Mouse (Mus musculus) liver, adult 2 months (tissue): ENCODE results near the gene Cbarp. TPM values are rescaled to one million over a fixed set of nuclear protein-coding genes. Genes with fewer than 3 reads are reported as not detected.
A peak's percentile ranks its signal among the peaks of the same experiment; 100 is the strongest.

Experiments used
- DNase-seq: peaks from one replicate; pipeline ENCODE4 v3.0.0-alpha.2; 2011; ENCODE audit warnings: low read depth, low spot score; ENCODE audit errors: extremely low read depth
- H3K27ac ChIP-seq: fragments of 200-500 bp; replicated peaks from 2 replicates; pipeline ENCODE4 v1.5.1; 2012; ENCODE audit warnings: low read depth, mild to moderate bottlenecking, control low read depth, inconsistent platforms, low read length; ENCODE audit not compliant: insufficient read depth
- H3K27me3 ChIP-seq: fragments of 200-500 bp; 2 replicates; pipeline ENCODE4 v1.6.1; 2012; ENCODE audit warnings: mild to moderate bottlenecking, moderate library complexity, low read length, inconsistent platforms; ENCODE audit not compliant: control insufficient read depth, insufficient read depth
- H3K36me3 ChIP-seq: fragments of 200-500 bp; 2 replicates; pipeline ENCODE4 v1.6.1; 2012; ENCODE audit warnings: low read length, inconsistent platforms; ENCODE audit not compliant: control insufficient read depth, insufficient read depth
- H3K4me1 ChIP-seq: fragments of 200-500 bp; 2 replicates; pipeline ENCODE4 v1.6.1; 2011; ENCODE audit warnings: low read length; ENCODE audit not compliant: control insufficient read depth, insufficient read depth
- H3K4me3 ChIP-seq: fragments of 200-500 bp; 2 replicates; pipeline ENCODE4 v1.5.1; 2011; ENCODE audit warnings: low read depth, mild to moderate bottlenecking, control low read depth, low read length, moderate library complexity; ENCODE audit not compliant: insufficient read depth
- H3K79me2 ChIP-seq: fragments of 200-500 bp; 2 replicates; pipeline ENCODE4 v1.6.1; 2012; ENCODE audit warnings: inconsistent platforms, mild to moderate bottlenecking, low read length, moderate library complexity; ENCODE audit not compliant: control insufficient read depth, insufficient read depth
- H3K9ac ChIP-seq: fragments of 200-500 bp; 2 replicates; pipeline ENCODE4 v1.6.1; 2012; ENCODE audit warnings: low read depth, mild to moderate bottlenecking, control low read depth, inconsistent platforms, low read length
- CTCF ChIP-seq: fragments of 200-500 bp; IDR thresholded peaks from 2 replicates; pipeline ENCODE4 v1.5.1; 2011; ENCODE audit warnings: low read depth, low read length, control low read depth
- POLR2A ChIP-seq: fragments of 200-500 bp; IDR thresholded peaks from 2 replicates; pipeline ENCODE4 v1.6.1; 2011; ENCODE audit warnings: low read length, control low read depth; ENCODE audit not compliant: insufficient read depth; ENCODE audit errors: extremely low read depth
- WGBS: fragments of 180-500 bp; shearing (Covaris S2); methylation state at CpG from one replicate; pipeline ENCODE4 v1.1.7; 2018; 5-methylcytosine and 5-hydroxymethylcytosine counted together
- polyA plus RNA-seq: library from polyadenylated mRNA; depleted of rRNA; stranded (reverse); fragments of >200 nt; gene quantifications from 2 replicates; pipeline ENCODE4 v1.2.3, GENCODE M21; 2012
- total RNA-seq: library from RNA; depleted of rRNA; stranded (reverse); fragments of >200 nt; gene quantifications from 2 replicates; pipeline ENCODE4 v1.2.3, GENCODE M21; 2014

Cbarp gene
- total and polyA plus RNA-seq, 2 experiments: 0.55 to 1.2 TPM

GRCm38 (mm10) chr10:80107678-80108077 lies 33.0 kb downstream of the Cbarp start:
- Histone ChIP-seq H3K27me3 (no peaks in the 10 kb centered on the region), H3K9ac (no peak overlapping the region), H3K79me2 (no peaks in the 10 kb centered on the region), H3K4me1 (peaks cover 6% of the 10 kb centered on the region), H3K27ac (no peak overlapping the region), H3K36me3 (no peaks in the 10 kb centered on the region), H3K4me3 (no peak overlapping the region)
- no peak for TF ChIP-seq CTCF
- no peak for TF ChIP-seq POLR2A
- DNase-seq: no peak
- 51% methylated on average over 6 of the region's 6 CpGs for WGBS

GRCm38 (mm10) chr10:80105926-80106325 lies 34.7 kb downstream of the Cbarp start:
- H3K9ac ChIP-seq: no peak overlapping the region
- peaks cover 9% of the 10 kb centered on the region; the same call in 1 of the 2 replicates for H3K79me2 ChIP-seq
- DNase-seq: no peak
- H3K4me3 ChIP-seq: no peak overlapping the region
- H3K27me3 ChIP-seq: no peaks in the 10 kb centered on the region
- no peak for TF ChIP-seq POLR2A
- H3K27ac ChIP-seq: no peak overlapping the region
- WGBS: 86% methylated on average over 5 of the region's 5 CpGs
- H3K4me1 ChIP-seq: peaks cover 8% of the 10 kb centered on the region
- H3K36me3 ChIP-seq: no peaks in the 10 kb centered on the region

GRCm38 (mm10) chr10:80105460-80105859 lies 35.2 kb downstream of the Cbarp start, which contains the start of gene Sbno2:
Gene Sbno2 (minus strand): TSS chr10:80105571.
- no peak within 1 kb of the TSS for H3K27ac ChIP-seq
- peaks cover 11% of the 10 kb centered on the region for H3K79me2 ChIP-seq
- H3K36me3 ChIP-seq: no peaks in the 10 kb centered on the region
- TF ChIP-seq CTCF: no peak
- TF ChIP-seq POLR2A: no peak
- H3K9ac ChIP-seq: no peak within 1 kb of the TSS
- 85% methylated on average over 5 of the region's 5 CpGs for WGBS
- H3K4me1 ChIP-seq: peaks cover 9% of the 10 kb centered on the region
- no peaks in the 10 kb centered on the region for H3K27me3 ChIP-seq
- H3K4me3 ChIP-seq: no peak within 1 kb of the TSS
- no peak for DNase-seq

GRCm38 (mm10) chr10:80104181-80104580 lies 36.5 kb downstream of the Cbarp start:
- no peak overlapping the region for H3K27ac ChIP-seq
- no peaks in the 10 kb centered on the region for H3K36me3 ChIP-seq
- no peaks in the 10 kb centered on the region for H3K27me3 ChIP-seq
- no peak overlapping the region for H3K4me3 ChIP-seq
- H3K9ac ChIP-seq: no peak overlapping the region
- 75% methylated on average over 3 of the region's 3 CpGs for WGBS
- peaks cover 21% of the 10 kb centered on the region for H3K4me1 ChIP-seq
- no peak for DNase-seq
- peaks cover 24% of the 10 kb centered on the region for H3K79me2 ChIP-seq
- TF ChIP-seq CTCF: no peak
- no peak for TF ChIP-seq POLR2A

GRCm38 (mm10) chr10:80103032-80103431 lies 37.6 kb downstream of the Cbarp start:
- Histone ChIP-seq H3K36me3 (no peaks in the 10 kb centered on the region), H3K79me2 (peaks cover 33% of the 10 kb centered on the region), H3K27ac (peak overlapping the region; percentile 52), H3K4me1 (peaks cover 30% of the 10 kb centered on the region), H3K27me3 (no peaks in the 10 kb centered on the region), H3K9ac (no peak overlapping the region), H3K4me3 (no peak overlapping the region)
- TF ChIP-seq POLR2A (no peak), CTCF (no peak)
- no peak for DNase-seq
- 70% methylated on average over 2 of the region's 2 CpGs for WGBS

- no peak for DNase-seq
These were observed 38.3 kb downstream of the Cbarp start for GRCm38 (mm10) chr10:80102216-80102915.

More at GRCm38 (mm10) chr10:80102216-80102915, 38.3 kb downstream of the Cbarp start:
- Histone ChIP-seq H3K4me1 (peaks cover 34% of the 10 kb centered on the region), H3K36me3 (no peaks in the 10 kb centered on the region), H3K27me3 (no peaks in the 10 kb centered on the region), H3K4me3 (peak overlapping the region; percentile 99), H3K79me2 (peaks cover 39% of the 10 kb centered on the region), H3K9ac (peak overlapping the region; percentile 99), H3K27ac (peak overlapping the region; percentile 91)
- TF ChIP-seq CTCF: no peak
- peak; percentile 55; the same call in 1 of the 2 replicates for TF ChIP-seq POLR2A
- under 1% methylated on average over 49 of the region's 59 CpGs for WGBS
